Mouse (Mus musculus): Measurements from ENCODE around the gene Sp7. TPM values are rescaled to one million over a fixed set of nuclear protein-coding genes. Genes with fewer than 3 reads are reported as not detected.

The Sp7 gene
- polyA plus RNA-seq, 1 experiment, result not detected

- TF ChIP-seq CTCF (IDR thresholded peaks at IDR 0.05; ENCODE audit: extremely low read depth, insufficient read depth, insufficient read length, insufficient replicate concordance) (no peak), POLR2A (IDR thresholded peaks at IDR 0.05; ENCODE audit: low read depth, low read length) (no peak)
- 68% methylated on average over 3 of the region's 3 CpGs for WGBS
- no peaks in the 10 kb centered on the region; the same call in 1 of the 2 replicates for H3K4me1 ChIP-seq (ENCODE audit: control insufficient read depth, insufficient read depth, insufficient read length)
Observed at GRCm38 (mm10) chr15:102388942-102389341, 22.0 kb upstream of the Sp7 start.

GRCm38 (mm10) chr15:102386640-102387039, 19.7 kb upstream of the Sp7 start:
- DNase-seq (ENCODE audit: low read depth in 1 of 2, low spot score in 2 of 2), result no peak

More at GRCm38 (mm10) chr15:102388942-102389341, 22.0 kb upstream of the Sp7 start:
- Histone ChIP-seq H3K27ac (ENCODE audit: insufficient read depth, low read length) (no peak overlapping the region), H3K27me3 (ENCODE audit: control insufficient read depth, insufficient read depth, low read length) (no peaks in the 10 kb centered on the region), H3K36me3 (ENCODE audit: control insufficient read depth, insufficient read depth, low read length) (no peaks in the 10 kb centered on the region), H3K4me3 (ENCODE audit: extremely low read depth, insufficient read depth, insufficient read length) (no peak overlapping the region)
- no peak for DNase-seq (ENCODE audit: low read depth in 1 of 2, low spot score in 2 of 2)

GRCm38 (mm10) chr15:102383671-102384070, 16.7 kb upstream of the Sp7 start:
- TF ChIP-seq POLR2A (IDR thresholded peaks at IDR 0.05; ENCODE audit: low read depth, low read length) (no peak), CTCF (IDR thresholded peaks at IDR 0.05; ENCODE audit: extremely low read depth, insufficient read depth, insufficient read length, insufficient replicate concordance) (no peak)
- Histone ChIP-seq H3K27me3 (ENCODE audit: control insufficient read depth, insufficient read depth, low read length) (no peaks in the 10 kb centered on the region), H3K36me3 (ENCODE audit: control insufficient read depth, insufficient read depth, low read length) (no peaks in the 10 kb centered on the region), H3K4me3 (ENCODE audit: extremely low read depth, insufficient read depth, insufficient read length) (no peak overlapping the region), H3K4me1 (ENCODE audit: control insufficient read depth, insufficient read depth, insufficient read length) (no peaks in the 10 kb centered on the region), H3K27ac (ENCODE audit: insufficient read depth, low read length) (no peak overlapping the region)
- no peak for DNase-seq (ENCODE audit: low read depth in 1 of 2, low spot score in 2 of 2)
- WGBS, result 82% methylated on average over 6 of the region's 6 CpGs

More at GRCm38 (mm10) chr15:102386640-102387039, 19.7 kb upstream of the Sp7 start:
- H3K4me1 ChIP-seq (ENCODE audit: control insufficient read depth, insufficient read depth, insufficient read length), result no peaks in the 10 kb centered on the region
- TF ChIP-seq CTCF (IDR thresholded peaks at IDR 0.05; ENCODE audit: extremely low read depth, insufficient read depth, insufficient read length, insufficient replicate concordance) (no peak), POLR2A (IDR thresholded peaks at IDR 0.05; ENCODE audit: low read depth, low read length) (no peak)
- no peaks in the 10 kb centered on the region for H3K27me3 ChIP-seq (ENCODE audit: control insufficient read depth, insufficient read depth, low read length)
- H3K27ac ChIP-seq (ENCODE audit: insufficient read depth, low read length), result no peak overlapping the region
- no peak overlapping the region for H3K4me3 ChIP-seq (ENCODE audit: extremely low read depth, insufficient read depth, insufficient read length)
- no peaks in the 10 kb centered on the region for H3K36me3 ChIP-seq (ENCODE audit: control insufficient read depth, insufficient read depth, low read length)
- WGBS, result 56% methylated on average over 9 of the region's 9 CpGs

- Histone ChIP-seq H3K36me3 (ENCODE audit: control insufficient read depth, insufficient read depth, low read length) (no peaks in the 10 kb centered on the region), H3K4me1 (ENCODE audit: control insufficient read depth, insufficient read depth, insufficient read length) (no peaks in the 10 kb centered on the region; the same call in 1 of the 2 replicates), H3K27ac (ENCODE audit: insufficient read depth, low read length) (no peak overlapping the region), H3K4me3 (ENCODE audit: extremely low read depth, insufficient read depth, insufficient read length) (no peak overlapping the region), H3K27me3 (ENCODE audit: control insufficient read depth, insufficient read depth, low read length) (no peaks in the 10 kb centered on the region)
- 0% methylated on average over 7 of the region's 7 CpGs for WGBS
- DNase-seq (ENCODE audit: low read depth in 1 of 2, low spot score in 2 of 2), result peak; percentile 34 to 67
- no peak for TF ChIP-seq POLR2A (IDR thresholded peaks at IDR 0.05; ENCODE audit: low read depth, low read length)
- peak; percentile 93; the same call in 1 of the 2 replicates for TF ChIP-seq CTCF (IDR thresholded peaks at IDR 0.05; ENCODE audit: extremely low read depth, insufficient read depth, insufficient read length, insufficient replicate concordance)
Observed at GRCm38 (mm10) chr15:102381575-102381974, 14.6 kb upstream of the Sp7 start.

- no peaks in the 10 kb centered on the region for H3K27me3 ChIP-seq (ENCODE audit: control insufficient read depth, insufficient read depth, low read length)
- no peak for DNase-seq (ENCODE audit: low read depth in 1 of 2, low spot score in 2 of 2)
- WGBS, result 3% methylated on average over 10 of the region's 10 CpGs
- no peak overlapping the region for H3K27ac ChIP-seq (ENCODE audit: insufficient read depth, low read length)
- H3K4me1 ChIP-seq (ENCODE audit: control insufficient read depth, insufficient read depth, insufficient read length), result no peaks in the 10 kb centered on the region; the same call in 1 of the 2 replicates
- TF ChIP-seq POLR2A (IDR thresholded peaks at IDR 0.05; ENCODE audit: low read depth, low read length) (no peak), CTCF (IDR thresholded peaks at IDR 0.05; ENCODE audit: extremely low read depth, insufficient read depth, insufficient read length, insufficient replicate concordance) (no peak)
- no peak overlapping the region for H3K4me3 ChIP-seq (ENCODE audit: extremely low read depth, insufficient read depth, insufficient read length)
- no peaks in the 10 kb centered on the region for H3K36me3 ChIP-seq (ENCODE audit: control insufficient read depth, insufficient read depth, low read length)
Observed at GRCm38 (mm10) chr15:102377810-102378262, 10.9 kb upstream of the Sp7 start.

- 0% methylated on average over 7 of the region's 7 CpGs for WGBS
- Histone ChIP-seq H3K4me3 (ENCODE audit: extremely low read depth, insufficient read depth, insufficient read length) (peak overlapping the region; percentile 62; the same call in 1 of the 2 replicates), H3K27ac (ENCODE audit: insufficient read depth, low read length) (peak overlapping the region; percentile 7; the same call in 1 of the 2 replicates), H3K4me1 (ENCODE audit: control insufficient read depth, insufficient read depth, insufficient read length) (no peaks in the 10 kb centered on the region; the same call in 1 of the 2 replicates), H3K27me3 (ENCODE audit: control insufficient read depth, insufficient read depth, low read length) (no peaks in the 10 kb centered on the region), H3K36me3 (ENCODE audit: control insufficient read depth, insufficient read depth, low read length) (no peaks in the 10 kb centered on the region)
- peak; percentile 58 to 78 for DNase-seq (ENCODE audit: low read depth in 1 of 2, low spot score in 2 of 2)
- TF ChIP-seq POLR2A (IDR thresholded peaks at IDR 0.05; ENCODE audit: low read depth, low read length) (no peak), CTCF (IDR thresholded peaks at IDR 0.05; ENCODE audit: extremely low read depth, insufficient read depth, insufficient read length, insufficient replicate concordance) (peak; percentile 96)
Observed at GRCm38 (mm10) chr15:102377163-102377543, 10.2 kb upstream of the Sp7 start.

GRCm38 (mm10) chr15:102376453-102377162, 9.6 kb upstream of the Sp7 start:
- no peaks in the 10 kb centered on the region for H3K27me3 ChIP-seq (ENCODE audit: control insufficient read depth, insufficient read depth, low read length)
- H3K36me3 ChIP-seq (ENCODE audit: control insufficient read depth, insufficient read depth, low read length), result no peaks in the 10 kb centered on the region
- TF ChIP-seq CTCF (IDR thresholded peaks at IDR 0.05; ENCODE audit: extremely low read depth, insufficient read depth, insufficient read length, insufficient replicate concordance) (no peak), POLR2A (IDR thresholded peaks at IDR 0.05; ENCODE audit: low read depth, low read length) (no peak)
- 5% methylated on average over 42 of the region's 43 CpGs for WGBS
- no peak overlapping the region for H3K27ac ChIP-seq (ENCODE audit: insufficient read depth, low read length)
- DNase-seq (ENCODE audit: low read depth in 1 of 2, low spot score in 2 of 2), result peak in 1 of 2 experiments; percentile 26
- peak overlapping the region; percentile 62 for H3K4me3 ChIP-seq (ENCODE audit: extremely low read depth, insufficient read depth, insufficient read length)
- H3K4me1 ChIP-seq (ENCODE audit: control insufficient read depth, insufficient read depth, insufficient read length), result no peaks in the 10 kb centered on the region; the same call in 1 of the 2 replicates
